Mouse (Mus musculus) myocyte (in vitro differentiated cells): ENCODE results near the gene Spi1. TPM values are rescaled to one million over a fixed set of nuclear protein-coding genes. Genes with fewer than 3 reads are reported as not detected.

Experiments
- H3K27me3 ChIP-seq: one replicate; pipeline ENCODE4 v1.6.1; 2011; ENCODE audit not compliant: control insufficient read depth, insufficient read depth, insufficient read length
- H3K36me3 ChIP-seq: one replicate; pipeline ENCODE4 v1.6.1; 2011; ENCODE audit not compliant: control insufficient read depth, insufficient read depth
- H3K4me2 ChIP-seq: one replicate; pipeline ENCODE4 v1.6.1; 2011; ENCODE audit warnings: low read depth, control low read depth
- H3K4me3 ChIP-seq: one replicate; pipeline ENCODE4 v1.5.1; 2011; ENCODE audit warnings: mild to moderate bottlenecking, control low read depth, moderate library complexity
- H3K79me2 ChIP-seq: one replicate; pipeline ENCODE4 v1.6.1; 2011; ENCODE audit not compliant: control insufficient read depth, insufficient read depth
- H3ac ChIP-seq: one replicate; pipeline ENCODE4 v1.6.1; 2011; ENCODE audit not compliant: control insufficient read depth, insufficient read length
- CEBPB ChIP-seq: IDR thresholded peaks from 2 replicates; pipeline ENCODE4 v1.6.1; 2011; ENCODE audit warnings: mild to moderate bottlenecking, moderate library complexity; ENCODE audit not compliant: poor library complexity, insufficient read depth, severe bottlenecking
- E2F4 ChIP-seq: IDR thresholded peaks from one replicate; pipeline ENCODE4 v1.6.1; 2011; ENCODE audit warnings: mild to moderate bottlenecking, control low read depth, moderate library complexity; ENCODE audit not compliant: insufficient read depth
- MAX ChIP-seq: IDR thresholded peaks from one replicate; pipeline ENCODE4 v1.6.1; 2011; ENCODE audit warnings: low read depth, mild to moderate bottlenecking, control low read depth
- MYOD1 ChIP-seq, 3 experiments: IDR thresholded peaks; one replicate each; pipeline ENCODE4 v1.6.1; 2011; ENCODE audit warnings: control low read depth in 2 of 3, low read depth in 2 of 3, mild to moderate bottlenecking in 2 of 3, moderate library complexity in 1 of 3; ENCODE audit not compliant: insufficient read length in 2 of 3, control insufficient read depth in 1 of 3
- MYOG ChIP-seq, 3 experiments: IDR thresholded peaks; one replicate each; pipeline ENCODE4 v1.6.1; 2011; ENCODE audit warnings: control low read depth in 2 of 3, low read depth in 2 of 3, mild to moderate bottlenecking in 2 of 3; ENCODE audit not compliant: insufficient read length in 2 of 3, control insufficient read depth in 1 of 3, insufficient read depth in 1 of 3
- POLR2A ChIP-seq: IDR thresholded peaks from one replicate; pipeline ENCODE4 v1.6.1; 2011; ENCODE audit warnings: low read depth, mild to moderate bottlenecking, control low read depth, moderate library complexity; ENCODE audit not compliant: insufficient read length
- POLR2AphosphoS2 ChIP-seq: IDR thresholded peaks from one replicate; pipeline ENCODE4 v1.6.1; 2011; ENCODE audit warnings: low read depth, control low read depth; ENCODE audit not compliant: insufficient read length
- REST ChIP-seq: IDR thresholded peaks from one replicate; pipeline ENCODE4 v1.6.1; 2011; ENCODE audit warnings: mild to moderate bottlenecking, control low read depth, moderate library complexity; ENCODE audit not compliant: insufficient read depth, insufficient read length
- SRF ChIP-seq: IDR thresholded peaks from one replicate; pipeline ENCODE4 v1.6.1; 2011; ENCODE audit warnings: low read depth; ENCODE audit not compliant: control insufficient read depth, insufficient read length
- TCF12 ChIP-seq: IDR thresholded peaks from one replicate; pipeline ENCODE4 v1.6.1; 2011; ENCODE audit warnings: mild to moderate bottlenecking, control low read depth; ENCODE audit not compliant: poor library complexity, insufficient read depth, severe bottlenecking
- TCF3 ChIP-seq: IDR thresholded peaks from one replicate; pipeline ENCODE4 v1.6.1; 2011; ENCODE audit warnings: low read depth, control low read depth; ENCODE audit not compliant: insufficient read length
- USF1 ChIP-seq: IDR thresholded peaks from one replicate; pipeline ENCODE4 v1.6.1; 2011; ENCODE audit warnings: low read depth, mild to moderate bottlenecking, control low read depth, moderate library complexity
- polyA plus RNA-seq: library from polyadenylated mRNA; unstranded; fragments of >200 nt; fragmentation: generic; extraction: Trizol; gene quantifications from one replicate; pipeline ENCODE4 v1.2.1, GENCODE M21; 2012; ENCODE audit warnings: missing spikeins

The Spi1 gene
- polyA plus RNA-seq, 1 experiment: 0.04 TPM

DNA sequence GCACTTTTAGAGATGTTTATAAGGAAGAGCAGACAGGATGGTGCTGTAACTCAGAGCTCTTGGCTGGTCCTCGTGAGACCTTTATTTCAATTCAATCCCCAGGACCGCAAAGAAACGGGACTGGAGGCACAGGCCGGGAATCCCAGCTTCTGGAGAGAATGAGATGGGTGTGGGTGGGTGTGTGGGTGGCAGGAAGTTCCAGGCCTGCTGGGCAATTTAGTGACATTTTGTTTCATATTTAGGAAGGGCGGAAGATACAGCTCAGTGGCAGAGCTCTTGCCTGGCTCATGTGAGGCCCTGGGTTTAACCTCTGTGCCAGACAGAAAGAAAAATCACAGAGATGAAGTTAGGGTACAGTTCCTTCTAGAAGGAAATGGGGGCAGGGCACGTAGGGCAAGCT lies 8.0 kb downstream of the Spi1 start:
- no peak for TF ChIP-seq POLR2AphosphoS2
- no peak for TF ChIP-seq USF1
- no peak for TF ChIP-seq TCF3
- TF ChIP-seq MYOG (IDR thresholded peaks at IDR 0.05; ENCODE audit: control insufficient read depth in 1 of 3, insufficient read depth in 1 of 3, insufficient read length in 2 of 3, low read depth in 2 of 3): no peak
- TF ChIP-seq CEBPB: no peak
- no peak for TF ChIP-seq POLR2A
- no peak for TF ChIP-seq SRF
- no peak for TF ChIP-seq TCF12
- no peak for TF ChIP-seq MAX
- no peak for TF ChIP-seq E2F4
- TF ChIP-seq MYOD1 (IDR thresholded peaks at IDR 0.05; ENCODE audit: control insufficient read depth in 1 of 3, insufficient read length in 2 of 3, low read depth in 2 of 3): no peak
- no peak for TF ChIP-seq REST
- H3K36me3 ChIP-seq: no peaks in the 10 kb centered on the region
- H3ac ChIP-seq: no peak overlapping the region

DNA sequence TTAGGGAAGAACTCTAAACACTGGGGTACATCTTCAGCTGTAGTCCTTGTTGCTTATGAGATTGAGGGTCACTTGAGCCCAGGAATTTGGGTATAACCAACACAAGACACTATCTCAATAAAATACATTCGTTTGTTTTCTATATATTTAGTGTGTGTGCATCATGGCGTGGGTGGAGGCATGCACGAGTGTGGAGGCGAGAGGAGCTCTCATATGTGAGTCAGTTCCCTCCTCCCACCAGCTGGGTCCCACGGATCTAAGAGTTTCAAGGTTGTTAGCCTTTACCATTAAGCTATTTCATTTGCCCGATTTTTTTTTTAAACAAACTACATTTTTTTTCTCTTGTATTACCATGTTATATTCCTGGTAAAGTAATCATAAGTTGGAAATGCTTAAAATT lies 8.6 kb downstream of the Spi1 start:
- Histone ChIP-seq H3K36me3 (no peaks in the 10 kb centered on the region), H3K4me2 (no peak overlapping the region), H3K27me3 (no peaks in the 10 kb centered on the region), H3K79me2 (no peaks in the 10 kb centered on the region), H3K4me3 (no peak overlapping the region), H3ac (no peak overlapping the region)
- TF ChIP-seq SRF: no peak
- TF ChIP-seq TCF12: no peak
- no peak for TF ChIP-seq MAX
- no peak for TF ChIP-seq CEBPB
- TF ChIP-seq REST: no peak
- TF ChIP-seq USF1: no peak
- TF ChIP-seq E2F4: no peak
- no peak for TF ChIP-seq POLR2AphosphoS2
- TF ChIP-seq MYOG (IDR thresholded peaks at IDR 0.05; ENCODE audit: control insufficient read depth in 1 of 3, insufficient read depth in 1 of 3, insufficient read length in 2 of 3, low read depth in 2 of 3): no peak
- no peak for TF ChIP-seq TCF3
- no peak for TF ChIP-seq MYOD1 (IDR thresholded peaks at IDR 0.05; ENCODE audit: control insufficient read depth in 1 of 3, insufficient read length in 2 of 3, low read depth in 2 of 3)
- no peak for TF ChIP-seq POLR2A

More for the DNA sequence above, 8.0 kb downstream of the Spi1 start:
- Histone ChIP-seq H3K79me2 (no peaks in the 10 kb centered on the region), H3K4me3 (no peak overlapping the region), H3K27me3 (no peaks in the 10 kb centered on the region), H3K4me2 (no peak overlapping the region)

GRCm38 (mm10) chr2:91096524-91096923 lies 14.3 kb downstream of the Spi1 start:
- no peaks in the 10 kb centered on the region for H3K36me3 ChIP-seq
- no peak overlapping the region for H3K4me2 ChIP-seq
- no peak for TF ChIP-seq REST
- no peak for TF ChIP-seq E2F4
- TF ChIP-seq MAX: no peak
- TF ChIP-seq MYOD1 (IDR thresholded peaks at IDR 0.05; ENCODE audit: control insufficient read depth in 1 of 3, insufficient read length in 2 of 3, low read depth in 2 of 3): no peak
- TF ChIP-seq POLR2A: no peak
- TF ChIP-seq TCF3: no peak
- TF ChIP-seq TCF12: no peak
- no peak for TF ChIP-seq POLR2AphosphoS2
- no peak for TF ChIP-seq MYOG (IDR thresholded peaks at IDR 0.05; ENCODE audit: control insufficient read depth in 1 of 3, insufficient read depth in 1 of 3, insufficient read length in 2 of 3, low read depth in 2 of 3)
- no peak for TF ChIP-seq CEBPB
- TF ChIP-seq SRF: no peak
- no peak for TF ChIP-seq USF1
- H3K27me3 ChIP-seq: no peaks in the 10 kb centered on the region
- H3ac ChIP-seq: no peak overlapping the region
- no peaks in the 10 kb centered on the region for H3K79me2 ChIP-seq
- H3K4me3 ChIP-seq: no peak overlapping the region

DNA sequence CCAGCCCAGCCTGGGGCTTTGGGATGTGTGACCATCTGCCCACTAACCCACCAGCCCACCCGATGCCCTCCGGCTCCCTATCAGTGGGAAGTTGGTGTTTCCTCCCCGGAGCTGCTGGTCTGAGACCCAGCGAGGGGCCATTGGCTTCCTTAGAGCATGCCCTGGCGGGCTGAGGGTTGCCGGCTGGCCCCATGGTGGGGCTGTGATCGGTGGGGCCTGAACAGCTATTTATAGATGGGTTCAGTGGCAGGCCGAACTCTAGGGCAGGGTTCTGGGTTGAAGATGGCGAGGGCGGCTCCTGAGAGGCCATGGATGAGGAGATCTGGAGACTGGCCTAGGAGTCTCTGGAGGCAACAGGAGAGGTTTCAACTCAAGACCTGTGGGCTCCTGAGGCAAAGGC lies 14.8 kb downstream of the Spi1 start:
- Histone ChIP-seq H3K36me3 (no peaks in the 10 kb centered on the region), H3K4me3 (no peak overlapping the region), H3ac (no peak overlapping the region), H3K79me2 (no peaks in the 10 kb centered on the region), H3K27me3 (no peaks in the 10 kb centered on the region), H3K4me2 (no peak overlapping the region)
- no peak for TF ChIP-seq CEBPB
- no peak for TF ChIP-seq E2F4
- TF ChIP-seq SRF: no peak
- TF ChIP-seq POLR2A: no peak
- no peak for TF ChIP-seq MAX
- TF ChIP-seq TCF3: no peak
- TF ChIP-seq TCF12: no peak
- TF ChIP-seq USF1: no peak
- TF ChIP-seq MYOG (IDR thresholded peaks at IDR 0.05; ENCODE audit: control insufficient read depth in 1 of 3, insufficient read depth in 1 of 3, insufficient read length in 2 of 3, low read depth in 2 of 3): no peak
- TF ChIP-seq REST: no peak
- no peak for TF ChIP-seq POLR2AphosphoS2
- TF ChIP-seq MYOD1 (IDR thresholded peaks at IDR 0.05; ENCODE audit: control insufficient read depth in 1 of 3, insufficient read length in 2 of 3, low read depth in 2 of 3): no peak

GRCm38 (mm10) chr2:91098156-91098555 lies 16.0 kb downstream of the Spi1 start:
- Histone ChIP-seq H3K4me2 (no peak overlapping the region), H3K36me3 (no peaks in the 10 kb centered on the region), H3K79me2 (no peaks in the 10 kb centered on the region), H3K4me3 (no peak overlapping the region), H3ac (no peak overlapping the region), H3K27me3 (no peaks in the 10 kb centered on the region)
- no peak for TF ChIP-seq E2F4
- TF ChIP-seq TCF3: no peak
- TF ChIP-seq POLR2AphosphoS2: no peak
- TF ChIP-seq TCF12: no peak
- TF ChIP-seq MYOG (IDR thresholded peaks at IDR 0.05; ENCODE audit: control insufficient read depth in 1 of 3, insufficient read depth in 1 of 3, insufficient read length in 2 of 3, low read depth in 2 of 3): no peak
- no peak for TF ChIP-seq SRF
- no peak for TF ChIP-seq CEBPB
- TF ChIP-seq POLR2A: no peak
- TF ChIP-seq REST: no peak
